Mouse (Mus musculus) liver, embryonic 14.5 days (tissue): ENCODE data around the gene G430095P16Rik. TPM values are rescaled to one million over a fixed set of nuclear protein-coding genes. Genes with fewer than 3 reads are reported as not detected.

Source experiments
- ATAC-seq: fragments of 200-750 bp; cut with Nextera tagmentation; 2 replicates; pipeline ENCODE4 v1.8.0; 2017; ENCODE audit warnings: moderate number of reproducible peaks, mild to moderate bottlenecking, moderate library complexity; ENCODE audit not compliant: insufficient read depth
- DNase-seq, 3 experiments: peaks; one replicate each; pipeline ENCODE4 v3.0.0-alpha.2; 2012 to 2013; ENCODE audit warnings: low read depth in 3 of 3, low spot score in 3 of 3
- H3K27ac ChIP-seq: fragments of 300-500 bp; sonication (generic); 2 replicates; pipeline ENCODE4 v1.5.1; 2014; ENCODE audit warnings: moderate library complexity, mild to moderate bottlenecking, control low read depth, inconsistent platforms
- H3K27me3 ChIP-seq: fragments of 300-500 bp; sonication (generic); 2 replicates; pipeline ENCODE4 v1.6.1; 2014; ENCODE audit warnings: mild to moderate bottlenecking, low read length, moderate library complexity; ENCODE audit not compliant: control insufficient read depth, insufficient read depth
- H3K36me3 ChIP-seq: fragments of 300-500 bp; sonication (generic); replicated peaks from 2 replicates; pipeline ENCODE4 v1.6.1; 2014; ENCODE audit warnings: low read depth; ENCODE audit not compliant: control insufficient read depth, insufficient read depth
- H3K4me1 ChIP-seq, 2 experiments: fragments of 200-500 bp in 1 of 2; fragments of 300-500 bp in 1 of 2; sonication (generic) in 1 of 2; replicated peaks; 2 replicates each; pipeline ENCODE4 v1.6.1; 2012 to 2014; ENCODE audit warnings: antibody characterized with exemption in 1 of 2, inconsistent platforms in 1 of 2, low read length in 1 of 2; ENCODE audit not compliant: control insufficient read depth in 2 of 2, insufficient read depth in 2 of 2
- H3K4me2 ChIP-seq: fragments of 300-500 bp; sonication (generic); 2 replicates; pipeline ENCODE4 v1.6.1; 2014; ENCODE audit warnings: low read depth, mild to moderate bottlenecking, control low read depth, moderate library complexity
- H3K4me3 ChIP-seq, 2 experiments: fragments of 200-500 bp in 1 of 2; fragments of 300-500 bp in 1 of 2; sonication (generic) in 1 of 2; 2 replicates each; pipeline ENCODE4 v1.5.1; 2012 to 2014; ENCODE audit warnings: low read depth in 2 of 2, low read length in 2 of 2, mild to moderate bottlenecking in 2 of 2, control low read depth in 1 of 2, inconsistent platforms in 1 of 2, moderate library complexity in 1 of 2; ENCODE audit not compliant: insufficient read depth in 1 of 2
- H3K9ac ChIP-seq: fragments of 300-500 bp; sonication (generic); replicated peaks from 2 replicates; pipeline ENCODE4 v1.6.1; 2014; ENCODE audit warnings: mild to moderate bottlenecking, control low read depth, moderate library complexity
- H3K9me3 ChIP-seq: fragments of 300-500 bp; sonication (generic); 2 replicates; pipeline ENCODE4 v1.6.1; 2016; ENCODE audit warnings: low read length, mixed read lengths; ENCODE audit not compliant: control insufficient read depth
- CTCF ChIP-seq: IDR thresholded peaks from 2 replicates; pipeline ENCODE4 v1.5.1; 2016; ENCODE audit warnings: antibody characterized with exemption, low read depth, control low read depth
- EP300 ChIP-seq: IDR thresholded peaks from 2 replicates; pipeline ENCODE4 v1.6.1; 2016; ENCODE audit warnings: antibody characterized with exemption, low read depth
- WGBS: fragments of 180-500 bp; shearing (Covaris S2); extraction: QIAGEN DNeasy Blood & Tissue Kit; methylation state at CpG from one replicate; pipeline ENCODE4 v1.1.7; 2014; ENCODE audit not compliant: insufficient replicate concordance; 5-methylcytosine and 5-hydroxymethylcytosine counted together
- polyA plus RNA-seq, 2 experiments: library from polyadenylated mRNA; depleted of rRNA in 1 of 2; stranded (reverse) in 1 of 2; unstranded in 1 of 2; fragments of >200 nt; fragmentation: Nextera tagmentation in 1 of 2; extraction: Ambion mirVana in 1 of 2; gene quantifications; 2 replicates each; pipeline versions ENCODE4 v1.2.1 to v1.2.3; 2012 to 2014

The G430095P16Rik gene
- polyA plus RNA-seq, 2 experiments: 10.3 to 11.9 TPM

DNA sequence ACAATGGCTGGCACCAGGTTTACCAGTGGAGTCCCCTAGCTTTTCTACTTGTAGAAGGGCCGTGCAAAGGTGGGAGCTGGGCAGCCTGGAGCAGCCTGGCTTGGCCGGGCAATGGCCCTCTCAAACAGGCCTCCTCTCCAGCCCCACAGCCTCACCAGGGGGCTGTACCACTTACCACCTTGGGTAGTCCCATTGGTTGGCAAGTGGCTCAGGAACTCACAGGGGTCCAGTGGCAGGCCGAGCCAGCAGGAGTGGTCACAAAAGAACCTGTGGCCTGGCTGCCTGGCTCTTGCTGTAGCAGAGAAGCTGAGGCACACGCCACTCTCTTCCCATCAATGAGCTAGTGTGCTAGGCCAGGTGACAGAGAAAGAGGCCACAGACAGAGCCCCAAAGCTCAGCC, 8.6 kb upstream of the G430095P16Rik start:
- 66% methylated on average over 4 of the region's 4 CpGs for WGBS

DNA sequence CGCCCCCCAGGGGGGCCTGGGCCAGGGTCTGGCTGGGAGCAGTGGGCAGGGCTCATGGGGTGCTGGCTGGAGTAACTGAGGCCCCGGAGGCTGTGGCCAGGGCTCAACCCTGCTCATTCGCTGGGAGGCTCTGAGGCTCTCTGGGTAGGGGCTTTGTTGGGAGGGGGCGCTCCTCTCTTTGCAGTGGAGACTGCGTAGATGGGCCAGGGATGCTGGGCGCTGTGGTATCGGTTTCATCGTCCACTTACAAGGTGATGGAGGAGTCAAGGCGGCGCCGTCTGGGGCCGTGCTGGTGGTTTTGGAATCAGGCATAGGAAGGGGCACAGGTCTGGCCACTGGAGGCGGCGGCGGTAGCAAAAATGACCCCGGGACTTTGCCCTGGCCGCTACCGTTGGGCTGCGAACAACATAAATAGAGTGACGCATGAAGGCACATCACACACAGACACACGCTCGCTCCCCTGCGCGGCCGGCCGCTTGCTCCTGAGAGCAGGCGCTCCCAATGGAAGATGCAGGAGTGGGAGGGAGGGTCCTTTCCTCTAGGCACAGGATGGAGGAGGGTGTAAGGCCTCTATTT, 6.8 kb upstream of the G430095P16Rik start:
- no peaks in the 10 kb centered on the region for H3K9me3 ChIP-seq
- H3K27me3 ChIP-seq: no peaks in the 10 kb centered on the region; the same call in 1 of the 2 replicates
- H3K4me2 ChIP-seq: peak overlapping the region; percentile 11; the same call in 1 of the 2 replicates
- ATAC-seq (no peak), DNase-seq (no peak)
- H3K36me3 ChIP-seq: no peaks in the 10 kb centered on the region
- H3K4me3 ChIP-seq: no peak overlapping the region
- 0 out of 4 replicates have a peak, but pooled peaks cover 0 to 1% of the 10 kb centered on the region in 2 experiments for H3K4me1 ChIP-seq
- H3K27ac ChIP-seq: no peak overlapping the region
- 64% methylated on average over 27 of the region's 27 CpGs for WGBS
- no peak for TF ChIP-seq CTCF
- TF ChIP-seq EP300: no peak
- no peak overlapping the region for H3K9ac ChIP-seq

More for the DNA sequence above, 8.6 kb upstream of the G430095P16Rik start:
- Histone ChIP-seq H3K27ac (no peak overlapping the region), H3K4me3 (no peak overlapping the region), H3K9me3 (no peaks in the 10 kb centered on the region), H3K4me1 (peaks cover 0 to 3% of the 10 kb centered on the region in 2 experiments; a peak in 1 of 4 replicates), H3K36me3 (no peaks in the 10 kb centered on the region), H3K27me3 (no peaks in the 10 kb centered on the region; the same call in 1 of the 2 replicates), H3K4me2 (no peak overlapping the region), H3K9ac (no peak overlapping the region)
- TF ChIP-seq CTCF (no peak), EP300 (no peak)
- DNase-seq: no peak
- ATAC-seq: no peak

DNA sequence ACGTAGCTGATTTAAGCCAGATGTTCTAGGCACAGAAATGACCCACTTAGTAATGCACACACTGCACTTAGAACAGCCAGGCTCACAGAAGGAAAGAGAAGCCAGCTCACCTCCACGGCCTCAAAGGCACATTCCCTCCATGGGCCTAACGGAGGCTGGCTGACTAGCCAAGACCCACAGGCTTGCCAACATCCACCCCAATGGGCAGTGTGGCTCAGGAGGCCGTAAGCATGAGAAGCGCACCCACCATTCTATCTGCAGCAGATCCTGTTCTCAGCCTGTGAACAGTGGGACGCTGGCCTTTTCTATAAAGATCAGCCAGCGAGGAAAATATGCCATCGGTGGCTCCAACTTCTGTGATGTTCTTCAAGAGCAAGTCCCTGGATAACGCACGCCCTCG, 6.0 kb upstream of the G430095P16Rik start:
- no peak for TF ChIP-seq CTCF
- no peak for TF ChIP-seq EP300
- Histone ChIP-seq H3K4me1 (peaks cover 2 to 3% of the 10 kb centered on the region in 2 experiments), H3K27me3 (no peaks in the 10 kb centered on the region; the same call in 1 of the 2 replicates), H3K36me3 (no peaks in the 10 kb centered on the region; the same call in 1 of the 2 replicates), H3K27ac (no peak overlapping the region), H3K4me3 (no peak overlapping the region), H3K9ac (no peak overlapping the region), H3K9me3 (no peaks in the 10 kb centered on the region), H3K4me2 (no peak overlapping the region)
- 83% methylated on average over 11 of the region's 11 CpGs for WGBS
- DNase-seq: no peak
- ATAC-seq: no peak

DNA sequence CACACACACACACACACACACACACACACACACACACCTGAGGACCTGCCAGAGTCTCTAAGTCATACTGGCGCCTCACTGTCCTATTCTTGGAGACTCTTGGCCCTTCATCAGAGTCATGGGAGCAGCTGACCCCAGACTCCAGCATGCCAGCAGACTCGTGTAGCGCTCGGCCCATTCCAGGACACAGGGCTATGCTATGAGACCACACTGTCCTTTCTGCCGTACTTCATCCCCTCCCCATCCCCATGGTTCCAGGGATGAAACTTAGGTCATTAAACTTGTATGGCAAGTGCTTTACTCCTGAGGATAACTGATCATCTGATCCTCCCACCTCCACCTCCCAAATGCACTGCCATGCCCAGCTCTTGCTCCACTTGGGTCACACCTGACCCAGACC, 4.3 kb upstream of the G430095P16Rik start:
- Histone ChIP-seq H3K9me3 (no peaks in the 10 kb centered on the region), H3K27me3 (no peaks in the 10 kb centered on the region; the same call in 1 of the 2 replicates), H3K4me3 (no peak overlapping the region), H3K4me2 (no peak overlapping the region), H3K36me3 (no peaks in the 10 kb centered on the region; the same call in 1 of the 2 replicates), H3K9ac (no peak overlapping the region), H3K4me1 (peaks cover 18% of the 10 kb centered on the region in 2 experiments), H3K27ac (no peak overlapping the region)
- 80% methylated on average over 5 of the region's 5 CpGs for WGBS
- DNase-seq: no peak
- no peak for ATAC-seq
- TF ChIP-seq EP300 (no peak), CTCF (no peak)

DNA sequence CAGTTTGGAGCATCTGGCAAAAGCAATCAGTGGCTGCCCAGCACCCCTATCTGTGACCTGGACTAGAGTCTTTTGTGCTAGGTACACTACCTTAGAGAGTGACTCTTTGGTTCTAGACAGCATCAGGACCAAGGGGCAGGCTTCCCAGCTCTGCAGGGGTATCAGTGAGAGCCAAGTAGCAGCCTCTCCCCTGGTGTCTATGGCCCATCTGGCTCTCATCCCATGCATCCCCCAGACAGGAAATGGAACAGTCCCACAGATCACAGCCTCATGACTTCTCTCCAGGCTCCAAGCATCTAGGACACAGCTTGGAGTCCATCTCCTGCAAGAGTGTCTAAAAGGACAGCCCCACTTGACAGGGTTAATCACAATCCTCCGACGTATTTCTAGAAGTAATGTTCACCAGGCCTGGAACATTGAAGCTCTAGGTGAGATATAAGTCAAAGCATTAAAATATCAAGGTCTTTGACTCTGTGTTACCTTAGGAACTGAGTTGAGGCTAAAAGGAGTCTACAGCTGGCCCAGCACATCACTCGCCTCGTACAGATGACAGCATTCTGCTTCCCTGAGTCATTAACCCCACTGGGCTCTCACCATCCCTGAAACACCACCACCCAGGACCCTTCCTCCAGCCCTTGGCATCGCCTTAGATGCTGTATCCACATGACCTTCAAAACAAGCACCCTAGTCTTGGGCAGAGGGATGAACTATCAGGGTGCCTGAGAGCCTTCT, 3.7 kb upstream of the G430095P16Rik start:
- ATAC-seq: no peak
- no peak overlapping the region for H3K4me3 ChIP-seq
- WGBS: 81% methylated on average over 5 of the region's 5 CpGs
- no peaks in the 10 kb centered on the region; the same call in 1 of the 2 replicates for H3K27me3 ChIP-seq
- no peaks in the 10 kb centered on the region; the same call in 1 of the 2 replicates for H3K36me3 ChIP-seq
- no peak overlapping the region for H3K4me2 ChIP-seq
- TF ChIP-seq EP300 (no peak), CTCF (no peak)
- H3K4me1 ChIP-seq: peaks cover 24 to 25% of the 10 kb centered on the region in 2 experiments
- DNase-seq: no peak
- no peaks in the 10 kb centered on the region for H3K9me3 ChIP-seq
- no peak overlapping the region; the same call in 1 of the 2 replicates for H3K27ac ChIP-seq
- no peak overlapping the region for H3K9ac ChIP-seq
